Mouse (Mus musculus): ENCODE results near the gene Bcas2. TPM values are rescaled to one million over a fixed set of nuclear protein-coding genes. Genes with fewer than 3 reads are reported as not detected.
"Not testable (repeated sequence)": the region's sequence is repeated elsewhere in the genome, so short reads cannot be mapped to it uniquely, and the experiment has no call there.

Gene Bcas2
- 10 to 100 TPM; 67.1 to 70.8 (median 67.8) TPM for total RNA-seq (2022)

DNA sequence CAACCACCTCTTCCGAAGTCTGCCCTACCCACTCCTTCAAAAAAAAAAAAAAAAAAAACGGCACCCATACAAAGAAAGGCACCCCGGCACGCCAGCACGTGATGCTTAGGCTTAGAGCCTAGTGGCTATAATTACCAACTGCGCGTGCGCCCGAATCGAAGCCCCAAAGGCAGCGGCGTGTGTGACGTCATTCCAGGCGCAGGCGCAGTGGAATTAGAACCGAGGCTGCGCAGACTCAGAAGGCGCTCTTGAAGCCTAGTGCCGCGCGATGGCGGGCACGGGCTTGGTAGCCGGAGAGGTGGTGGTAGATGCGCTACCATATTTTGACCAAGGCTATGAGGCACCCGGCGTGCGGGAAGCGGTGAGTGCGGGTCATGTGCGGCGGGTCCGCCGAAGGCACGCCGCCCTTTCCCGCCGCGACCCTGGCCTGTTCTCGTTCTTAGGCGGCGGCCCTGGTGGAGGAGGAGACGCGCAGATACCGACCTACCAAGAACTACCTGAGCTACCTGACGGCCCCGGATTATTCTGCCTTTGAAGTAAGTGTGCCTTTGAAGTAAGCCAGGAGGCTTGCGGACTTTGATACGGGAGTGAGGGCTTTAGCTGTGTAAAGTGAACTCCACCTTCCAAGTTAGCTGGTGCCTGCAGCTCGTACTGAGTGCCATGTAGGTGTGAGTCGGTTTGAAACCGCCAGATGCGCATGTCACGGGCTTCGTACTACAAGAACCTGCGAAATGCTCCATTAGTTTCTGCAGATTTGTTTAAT lies at the start of gene Bcas2:
Gene Bcas2 (plus strand): TSS at position 151 of the 763 bp plus-strand sequence.
- peak; percentile 97 to 99 for DNase-seq (ENCODE audit: low spot score in 2 of 2)

GRCm38 (mm10) chr3:103123636-103124035 lies 47.8 kb upstream of the Bcas2 start:
- no peak for DNase-seq (ENCODE audit: low spot score in 2 of 2)

GRCm38 (mm10) chr3:103126138-103126537 lies 45.3 kb upstream of the Bcas2 start:
- DNase-seq (ENCODE audit: low spot score in 2 of 2) = no peak

DNA sequence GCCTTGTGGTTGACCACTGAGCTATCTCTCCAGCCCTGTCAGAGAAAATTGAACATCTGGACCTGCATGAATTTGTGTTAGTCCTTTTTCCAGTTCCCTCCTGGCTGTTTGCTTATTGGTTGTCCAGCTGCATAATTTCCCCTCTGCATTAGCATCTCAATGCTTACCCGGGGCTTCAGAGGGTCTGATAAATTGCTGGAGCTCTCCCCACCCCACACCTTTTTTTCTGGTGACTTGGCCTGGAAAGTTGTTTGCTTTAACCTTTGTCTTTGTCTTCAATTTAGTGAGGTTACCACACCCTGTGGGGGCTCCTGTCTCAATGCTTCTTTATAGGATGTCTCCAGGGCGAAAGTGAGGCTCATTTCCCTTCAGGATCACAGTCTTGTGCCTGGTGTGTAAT lies 44.3 kb upstream of the Bcas2 start:
- no peak for DNase-seq (ENCODE audit: low spot score in 2 of 2)

- no peak for DNase-seq (ENCODE audit: low spot score in 2 of 2)
Observed at GRCm38 (mm10) chr3:103127721-103128120, 43.7 kb upstream of the Bcas2 start.

- DNase-seq (ENCODE audit: low spot score in 2 of 2) = no peak
Observed at GRCm38 (mm10) chr3:103128251-103128650, 43.2 kb upstream of the Bcas2 start.

DNA sequence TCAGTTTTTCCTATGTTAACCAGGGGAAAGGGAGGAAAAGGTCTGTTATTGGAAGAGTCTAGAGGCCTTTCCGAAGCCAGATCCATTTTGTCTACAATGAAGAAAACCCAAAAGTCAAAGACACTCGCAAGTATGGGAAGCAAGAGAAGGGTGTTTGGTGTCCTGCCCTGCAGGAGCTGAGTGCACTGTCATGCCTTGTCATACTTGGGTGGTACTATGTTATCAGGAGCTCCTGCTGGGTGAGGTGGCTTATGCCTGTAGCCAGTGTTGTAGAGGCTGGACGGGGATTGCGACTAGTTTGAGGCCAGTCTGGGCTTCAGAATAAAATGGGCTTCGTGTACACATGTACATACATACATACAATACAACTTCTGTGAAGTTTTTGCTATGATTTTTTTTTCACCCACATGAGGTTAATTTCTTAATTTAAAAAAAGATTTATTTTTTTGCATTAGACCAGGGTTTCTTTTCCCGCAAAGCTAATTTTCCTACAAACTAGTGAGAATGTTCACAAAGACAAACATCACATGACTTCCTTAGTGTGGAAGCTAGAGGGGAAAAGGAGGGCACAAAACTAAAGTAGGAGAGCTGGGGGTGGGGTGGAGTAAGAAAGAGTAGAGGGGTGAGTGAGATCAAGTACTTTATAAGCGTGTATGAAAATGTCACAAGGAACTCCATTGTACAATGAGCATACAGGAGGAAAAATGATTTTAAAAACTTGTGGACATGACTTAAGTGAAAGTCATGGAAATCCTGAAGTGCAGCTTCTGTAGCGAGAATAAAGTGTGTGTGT lies 41.9 kb upstream of the Bcas2 start:
- DNase-seq (ENCODE audit: low spot score in 2 of 2) = no peak

GRCm38 (mm10) chr3:103130236-103130751 lies 41.2 kb upstream of the Bcas2 start:
- peak; percentile 10 to 13 for DNase-seq (ENCODE audit: low spot score in 2 of 2)

DNA sequence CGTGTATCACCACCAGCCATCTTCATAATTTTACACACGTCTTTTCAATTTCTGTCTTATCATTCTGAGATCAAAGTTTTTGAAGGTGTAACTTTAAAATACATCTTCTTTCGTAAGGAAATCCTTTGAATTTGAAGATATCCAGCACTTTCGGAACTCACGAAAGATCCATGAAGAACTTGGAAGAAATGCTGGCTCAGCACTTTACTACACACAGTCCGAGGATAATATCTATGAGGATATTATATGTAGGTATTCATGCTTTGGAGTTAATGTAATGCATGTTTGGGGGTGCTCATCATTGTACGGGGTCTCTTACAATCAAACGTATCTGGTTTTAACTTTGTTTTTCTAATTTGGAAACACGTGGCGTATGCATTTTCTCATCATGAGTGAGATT lies 38.4 kb upstream of the Bcas2 start:
- no peak for DNase-seq (ENCODE audit: low spot score in 2 of 2)

GRCm38 (mm10) chr3:103136414-103137077 lies 34.9 kb upstream of the Bcas2 start:
- no peak for DNase-seq (ENCODE audit: low spot score in 2 of 2)

DNA sequence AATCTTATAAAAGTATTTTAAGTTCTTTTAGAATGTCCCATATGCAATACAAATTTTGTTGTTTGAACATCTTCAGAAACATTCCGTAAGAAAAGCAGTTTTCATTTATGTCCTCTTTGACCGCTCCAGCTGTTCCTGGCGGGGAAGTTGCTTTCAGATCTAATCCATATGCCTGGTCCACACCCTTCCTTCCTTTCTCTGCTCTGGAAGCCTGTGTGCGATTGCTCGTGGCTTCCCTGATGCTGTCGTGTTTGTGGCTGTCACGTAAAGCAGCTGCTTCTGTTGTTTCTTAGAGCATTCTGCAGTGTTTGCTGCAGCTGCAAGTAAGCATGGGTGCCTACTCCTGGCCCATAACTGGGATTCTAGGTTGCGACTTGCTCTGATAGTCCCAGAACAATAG lies 32.4 kb upstream of the Bcas2 start:
- DNase-seq (ENCODE audit: low spot score in 2 of 2) = no peak

- DNase-seq (ENCODE audit: low spot score in 2 of 2) = not testable (repeated sequence)
Observed at GRCm38 (mm10) chr3:103140095-103140838, 31.2 kb upstream of the Bcas2 start.

GRCm38 (mm10) chr3:103141287-103141686 lies 30.2 kb upstream of the Bcas2 start:
- DNase-seq (ENCODE audit: low spot score in 2 of 2) = no peak

- no peak for DNase-seq (ENCODE audit: low spot score in 2 of 2)
Observed at GRCm38 (mm10) chr3:103142366-103142765, 29.1 kb upstream of the Bcas2 start.

DNA sequence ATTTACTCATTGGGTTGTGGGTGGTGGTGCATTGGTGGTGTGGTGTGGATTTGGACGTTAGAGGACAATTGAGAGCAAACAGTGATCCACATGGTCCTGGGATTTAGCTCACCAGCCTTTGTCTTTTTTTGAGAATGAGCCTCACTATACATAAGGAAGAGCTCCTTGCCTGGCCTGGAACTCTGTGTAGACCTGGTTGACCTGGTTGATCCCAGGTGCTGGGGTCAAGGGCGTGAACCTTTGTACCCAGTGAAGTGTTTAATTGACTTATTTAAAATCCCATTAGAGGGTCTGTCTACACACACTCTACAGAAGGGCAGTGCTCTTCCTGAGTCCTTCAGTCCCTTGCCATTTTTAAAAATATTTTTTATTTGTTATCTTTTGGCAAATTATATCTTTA lies 26.1 kb upstream of the Bcas2 start:
- DNase-seq (ENCODE audit: low spot score in 2 of 2) = no peak

- no peak for DNase-seq (ENCODE audit: low spot score in 2 of 2)
Observed at GRCm38 (mm10) chr3:103145791-103146190, 25.7 kb upstream of the Bcas2 start.

- no peak for DNase-seq (ENCODE audit: low spot score in 2 of 2)
Observed at GRCm38 (mm10) chr3:103146330-103147166, 24.9 kb upstream of the Bcas2 start.

- no peak for DNase-seq (ENCODE audit: low spot score in 2 of 2)
Observed at GRCm38 (mm10) chr3:103147775-103148174, 23.7 kb upstream of the Bcas2 start.

- no peak for DNase-seq (ENCODE audit: low spot score in 2 of 2)
Observed at GRCm38 (mm10) chr3:103148941-103149340, 22.5 kb upstream of the Bcas2 start.

GRCm38 (mm10) chr3:103153761-103154160 lies 17.7 kb upstream of the Bcas2 start:
- DNase-seq (ENCODE audit: low spot score in 2 of 2) = no peak
